Mouse (Mus musculus) embryonic fibroblast, embryonic 13.5 days (primary cell): ENCODE measurements around the gene Scn5a.

Source experiments
- CTCF ChIP-seq: IDR thresholded peaks from 2 replicates; pipeline ENCODE4 v1.5.1; 2011; ENCODE audit warnings: mild to moderate bottlenecking, control low read depth, low read length, moderate library complexity, borderline replicate concordance; ENCODE audit not compliant: insufficient read depth
- POLR2A ChIP-seq: IDR thresholded peaks from 2 replicates; pipeline ENCODE4 v1.6.1; 2011; ENCODE audit warnings: low read depth, mild to moderate bottlenecking, control low read depth, low read length, moderate library complexity

DNA sequence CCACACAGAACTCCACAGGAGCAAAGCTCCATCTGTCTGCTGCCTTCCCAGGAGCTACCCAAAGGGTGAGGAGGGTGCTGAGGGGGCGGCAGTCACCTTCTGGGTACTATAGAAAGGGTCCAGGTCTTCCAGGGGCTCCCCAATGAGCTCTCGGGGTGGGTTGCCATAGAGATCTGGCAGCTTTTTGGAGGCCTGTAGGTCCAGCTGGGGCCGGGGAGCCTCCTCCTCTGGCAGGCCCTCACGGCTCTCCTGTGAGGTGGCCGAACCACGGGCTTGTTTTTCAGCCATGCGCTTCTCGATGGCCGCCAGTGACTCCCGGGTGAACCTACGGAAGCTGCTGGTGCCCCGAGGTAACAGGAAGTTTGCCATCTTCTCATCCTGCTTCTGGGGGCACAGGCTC, 16.6 kb downstream of the Scn5a start:
- no peak for TF ChIP-seq CTCF
- no peak for TF ChIP-seq POLR2A
